Mouse (Mus musculus): ENCODE data around the gene Tmem184c. TPM values are rescaled to one million over a fixed set of nuclear protein-coding genes. Genes with fewer than 3 reads are reported as not detected.

The Tmem184c gene
- total RNA-seq (2021), result 10 to 100 TPM; 27.3 to 28.4 TPM
- long read RNA-seq, experiment 1, transcript Tmem184c-201 (10 exons, 2,678 nt), result major isoform, 18 of 22 reads
- long read RNA-seq, experiment 1, partial matches to known transcripts, result 2 of 22 reads
- long read RNA-seq, experiment 1, other reads (novel, unspliced or antisense), result 2 of 22 reads
- long read RNA-seq, experiment 2, transcript Tmem184c-201 (10 exons, 2,678 nt), result major isoform, 35 of 42 reads
- long read RNA-seq, experiment 2, partial matches to known transcripts, result 4 of 42 reads
- long read RNA-seq, experiment 2, other reads (novel, unspliced or antisense), result 3 of 42 reads

DNA sequence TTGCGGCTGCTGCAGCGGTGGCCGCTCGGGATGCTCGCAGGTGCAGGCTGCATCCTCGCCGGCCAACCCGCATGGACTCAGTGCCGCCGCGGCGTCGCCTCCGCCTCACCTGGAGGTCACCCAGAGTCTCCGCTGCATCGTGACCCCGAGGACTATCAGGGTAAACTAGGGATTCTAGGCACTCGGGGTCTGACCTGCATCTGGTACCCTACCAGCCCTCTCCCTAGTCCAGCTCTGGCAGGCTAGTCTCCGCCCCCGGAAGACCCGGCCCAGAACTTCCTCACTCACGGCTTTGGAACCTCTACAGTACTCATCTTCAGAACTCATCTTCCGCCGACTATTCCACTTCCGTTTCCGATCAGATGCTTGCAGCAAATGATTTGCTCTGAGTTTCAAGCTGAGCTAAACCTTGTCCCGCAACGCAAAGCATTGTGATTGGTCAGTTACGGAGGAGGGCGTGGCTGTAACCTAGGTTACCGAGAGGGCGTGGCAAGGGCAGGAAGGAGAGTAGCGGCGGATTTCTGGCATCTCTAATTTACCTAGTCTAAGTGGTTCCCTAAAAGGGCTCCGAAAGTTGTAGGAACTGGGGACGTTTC lies at the start of gene Tmem184c:
Gene Tmem184c (minus strand): TSS at position 325 of the 596 bp plus-strand sequence.
- peak; percentile 86 to 91 for DNase-seq (ENCODE audit: low spot score in 2 of 2)

DNA sequence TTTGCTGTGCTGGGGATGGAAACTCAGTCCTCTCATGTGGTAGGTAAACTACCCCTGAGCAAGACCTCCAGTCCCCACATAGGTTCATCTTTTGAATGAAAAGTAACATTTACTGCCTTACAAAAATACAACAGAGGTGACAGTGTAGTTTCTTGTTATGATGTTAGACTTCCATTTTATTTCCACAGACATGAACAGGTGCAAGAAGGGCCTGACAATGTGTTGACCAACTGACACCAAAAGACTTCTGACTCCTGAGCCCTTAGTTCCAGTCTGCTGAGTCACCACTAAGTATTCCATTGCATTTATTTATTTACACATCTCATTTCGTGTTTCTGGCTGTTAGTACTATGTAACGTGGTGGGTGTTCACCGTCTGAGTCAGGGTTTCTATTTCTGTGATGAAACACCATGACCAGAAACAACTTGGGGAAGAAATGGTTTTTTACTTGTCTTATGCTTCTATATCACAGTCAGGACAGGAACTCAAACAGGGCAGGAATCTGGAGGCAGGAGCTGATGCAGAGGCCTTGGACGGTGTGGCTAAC lies 49.1 kb upstream of the Tmem184c start:
- no peak for DNase-seq (ENCODE audit: low spot score in 2 of 2)

DNA sequence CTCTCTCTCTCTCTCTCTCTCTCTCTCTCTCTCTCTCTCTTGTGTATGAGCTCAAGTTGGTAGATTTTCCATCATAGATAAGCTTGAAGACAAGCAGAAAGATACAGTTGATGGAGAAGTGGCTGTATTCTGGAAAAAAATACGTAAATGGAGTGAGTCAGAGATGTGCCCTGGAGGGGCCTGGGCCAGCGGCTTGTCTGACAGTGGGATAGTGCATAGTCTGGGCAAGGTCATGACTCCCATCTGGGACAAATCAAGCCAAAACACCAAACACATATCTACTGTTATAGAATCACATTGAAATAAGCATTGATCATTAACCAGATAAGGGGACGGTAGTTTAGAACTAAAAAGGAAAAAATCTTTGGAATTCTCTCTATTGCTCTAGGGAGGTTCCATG lies 47.9 kb upstream of the Tmem184c start:
- DNase-seq (ENCODE audit: low spot score in 2 of 2), result no peak

DNA sequence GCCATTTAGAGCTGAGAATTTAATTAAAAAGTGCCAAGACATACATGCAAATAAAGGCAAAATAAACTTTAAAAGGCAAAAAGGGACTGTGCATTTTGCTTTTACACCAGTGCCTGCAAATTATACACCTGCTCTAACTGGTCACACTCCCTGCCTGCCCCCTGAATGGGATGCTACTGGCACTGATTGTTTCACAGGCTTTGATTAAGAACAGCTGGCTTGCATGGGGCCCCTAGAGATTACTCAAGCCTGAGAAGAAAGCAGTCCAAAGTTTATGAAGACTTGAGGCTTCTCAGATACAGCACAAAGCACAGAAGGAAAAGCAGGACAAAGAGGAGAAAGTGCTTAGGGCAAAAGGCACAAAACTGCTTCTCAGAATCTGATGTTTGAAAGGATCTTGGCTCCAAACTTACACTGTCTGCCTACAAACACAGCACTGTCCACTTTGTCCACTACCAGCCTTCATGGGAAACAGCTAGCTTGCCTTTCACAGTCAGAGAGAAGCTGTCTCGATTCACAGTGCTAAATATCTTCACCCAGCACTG lies 40.2 kb upstream of the Tmem184c start:
- DNase-seq (ENCODE audit: low spot score in 2 of 2), result no peak

DNA sequence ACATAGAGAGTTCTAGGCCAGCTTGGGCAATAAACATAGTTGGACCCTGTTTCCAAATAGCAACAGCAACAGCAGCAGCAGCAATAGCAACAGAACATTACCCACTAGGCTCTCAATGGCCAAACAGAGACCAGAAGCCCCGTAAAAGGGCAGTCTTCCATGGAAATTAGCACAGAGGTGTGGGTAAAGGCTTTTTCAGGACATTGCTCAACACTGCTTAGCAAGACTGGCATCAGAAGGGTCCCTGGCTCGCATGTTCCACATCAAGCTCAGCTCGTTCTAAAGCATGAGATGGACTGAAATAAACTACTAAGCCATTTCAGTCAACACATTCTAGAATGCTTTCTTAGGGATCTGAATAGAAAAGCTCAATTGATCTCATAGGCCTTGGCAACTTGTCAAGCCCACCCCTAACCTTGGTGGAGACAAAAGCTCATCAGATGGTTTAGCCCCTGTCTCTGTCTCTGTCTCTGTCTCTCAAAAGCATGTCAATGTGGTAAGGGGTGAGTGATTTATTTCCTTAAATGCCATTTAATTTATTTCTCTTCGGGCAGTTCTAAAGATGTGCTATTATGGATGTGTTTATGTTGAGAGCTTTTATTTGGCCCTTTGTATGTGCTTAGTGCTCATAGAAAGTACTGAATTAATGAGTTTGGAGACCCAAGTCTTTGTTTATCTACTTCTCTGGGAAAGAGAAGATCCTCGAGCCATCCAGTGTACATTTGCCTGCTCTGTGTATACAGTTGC lies 29.8 kb upstream of the Tmem184c start:
- DNase-seq (ENCODE audit: low spot score in 2 of 2), result no peak

DNA sequence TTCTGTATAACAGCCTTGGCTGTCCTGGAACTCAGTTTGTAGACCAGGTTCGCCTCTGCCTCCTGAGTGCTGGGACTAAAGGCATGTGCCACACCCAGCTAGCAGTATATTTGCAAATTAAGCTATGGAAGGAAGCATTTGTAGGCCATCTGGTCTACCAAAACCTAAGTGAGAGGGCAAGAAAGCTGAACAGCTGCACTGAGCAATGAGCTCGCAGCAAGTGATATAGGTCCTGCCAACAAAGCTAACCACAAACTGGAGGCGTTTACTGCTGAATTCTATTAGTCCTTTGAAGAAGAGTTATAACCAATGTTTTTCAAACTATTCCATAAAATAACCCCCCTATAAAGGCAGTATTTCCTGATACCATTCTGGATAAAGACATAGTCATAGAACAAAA lies 27.1 kb upstream of the Tmem184c start:
- no peak for DNase-seq (ENCODE audit: low spot score in 2 of 2)

DNA sequence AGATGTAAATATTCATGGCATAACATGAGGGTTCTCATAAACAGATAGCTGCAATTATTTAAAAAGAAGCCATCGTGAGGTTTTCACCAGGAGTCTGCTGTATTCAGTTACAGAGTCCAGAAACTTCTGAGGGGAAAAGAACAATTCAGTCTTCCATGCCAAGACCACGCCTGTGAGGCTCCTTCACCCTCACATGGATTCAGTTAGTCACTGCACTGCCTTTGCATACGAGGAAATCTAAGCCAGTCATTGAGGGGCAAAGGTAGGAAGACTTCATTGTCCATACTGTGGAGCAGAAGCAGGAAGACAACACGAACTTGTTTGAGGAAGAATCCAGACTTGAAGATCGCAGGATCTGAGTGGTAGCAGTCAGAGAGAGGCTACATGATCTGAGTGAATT lies 23.5 kb upstream of the Tmem184c start:
- no peak for DNase-seq (ENCODE audit: low spot score in 2 of 2)

DNA sequence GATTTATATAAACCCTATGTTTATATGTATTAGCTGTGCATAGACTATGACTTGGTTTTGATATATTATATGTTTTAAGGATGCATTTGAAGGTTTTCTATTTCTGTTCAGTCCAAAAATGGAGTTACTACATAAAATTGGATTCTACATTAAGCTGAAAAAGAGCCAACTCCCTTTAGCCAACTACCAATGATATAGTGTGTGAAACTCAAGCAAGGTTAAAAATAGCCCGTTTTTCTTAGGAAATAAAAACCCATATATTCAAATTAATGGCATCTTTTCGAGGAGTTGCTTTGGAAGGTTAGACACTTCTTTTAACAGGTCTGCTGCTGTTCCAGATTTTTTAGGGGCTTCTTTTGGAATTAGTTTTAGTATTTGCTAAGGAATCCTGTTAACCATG lies 22.7 kb upstream of the Tmem184c start:
- DNase-seq (ENCODE audit: low spot score in 2 of 2), result no peak

DNA sequence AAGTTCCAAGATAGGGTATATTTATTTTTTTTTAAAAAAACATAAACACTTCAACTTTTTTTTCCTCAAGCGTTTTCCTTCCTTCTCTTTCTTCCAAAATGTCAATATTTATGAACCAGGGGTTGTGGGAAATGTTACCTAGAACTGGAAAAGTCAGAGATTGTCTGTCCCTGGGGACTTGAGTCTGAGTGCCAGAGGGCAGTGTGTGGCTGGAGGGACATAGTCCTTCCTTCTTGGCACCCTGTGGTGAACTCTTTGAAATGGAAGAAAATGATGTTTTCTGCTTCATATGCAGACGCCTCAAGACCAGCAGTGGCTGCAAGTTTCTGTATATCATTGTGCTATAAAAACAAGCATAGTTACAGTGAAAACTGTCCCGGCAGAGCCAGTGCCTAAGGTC lies 20.2 kb upstream of the Tmem184c start:
- DNase-seq (ENCODE audit: low spot score in 2 of 2), result no peak

DNA sequence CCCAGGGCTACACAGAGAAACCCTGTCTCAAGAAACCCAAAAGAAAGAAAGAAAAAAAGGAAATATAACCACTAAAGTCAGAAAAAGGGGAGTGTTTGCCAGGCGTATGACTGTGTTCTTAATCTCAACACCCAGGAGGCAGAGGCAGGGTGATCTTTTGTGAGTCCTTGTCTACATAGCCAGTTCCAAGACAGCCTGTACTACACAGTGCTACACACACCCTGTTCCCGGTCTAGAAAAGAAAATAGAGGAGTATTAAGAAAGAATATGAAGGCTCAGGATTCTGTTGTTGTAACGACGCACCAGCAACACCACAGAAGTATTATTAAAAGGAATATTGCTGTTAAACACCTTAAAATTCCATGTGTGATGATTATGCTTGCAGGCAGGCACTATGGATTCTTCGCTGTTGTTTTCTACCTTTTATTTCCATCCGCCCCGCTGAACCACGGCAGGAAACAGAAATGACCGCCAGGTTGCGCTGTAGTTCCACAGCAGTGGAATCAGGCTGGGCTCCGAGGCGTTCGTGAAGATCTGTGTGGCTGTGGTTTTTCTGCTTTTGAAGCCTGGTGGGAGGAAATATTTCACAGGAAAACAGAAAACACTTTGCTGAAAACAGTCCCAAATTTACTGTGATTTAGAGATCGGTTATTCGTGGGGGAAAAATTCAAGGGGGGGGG lies 19.5 kb upstream of the Tmem184c start:
- DNase-seq (ENCODE audit: low spot score in 2 of 2), result peak; percentile 69 to 74

DNA sequence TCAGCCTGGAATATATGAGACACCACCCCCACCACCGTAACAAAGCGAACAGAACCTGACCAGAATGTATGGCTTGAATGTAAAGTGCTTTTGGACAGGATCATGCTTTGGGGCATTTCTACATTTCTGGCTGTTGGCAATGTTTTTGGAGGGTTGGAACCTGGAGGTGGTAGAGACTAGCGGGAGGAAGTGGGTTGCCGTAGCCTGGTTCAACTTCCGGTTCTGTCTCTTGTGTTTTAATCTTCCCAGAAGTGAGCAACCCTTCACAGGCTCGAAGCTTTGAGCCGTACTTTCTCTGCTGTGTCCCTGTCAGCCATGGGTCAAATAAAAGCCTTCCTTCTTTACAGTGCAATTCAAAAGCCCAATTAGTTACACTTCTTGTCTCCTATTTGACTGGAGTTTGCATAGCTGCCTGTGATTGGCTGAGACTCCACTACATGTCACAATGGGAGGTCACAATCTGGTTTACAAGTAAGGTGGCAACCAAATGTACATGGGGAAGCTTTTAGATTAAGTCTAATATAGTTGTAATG lies 13.2 kb upstream of the Tmem184c start:
- DNase-seq (ENCODE audit: low spot score in 2 of 2), result no peak

DNA sequence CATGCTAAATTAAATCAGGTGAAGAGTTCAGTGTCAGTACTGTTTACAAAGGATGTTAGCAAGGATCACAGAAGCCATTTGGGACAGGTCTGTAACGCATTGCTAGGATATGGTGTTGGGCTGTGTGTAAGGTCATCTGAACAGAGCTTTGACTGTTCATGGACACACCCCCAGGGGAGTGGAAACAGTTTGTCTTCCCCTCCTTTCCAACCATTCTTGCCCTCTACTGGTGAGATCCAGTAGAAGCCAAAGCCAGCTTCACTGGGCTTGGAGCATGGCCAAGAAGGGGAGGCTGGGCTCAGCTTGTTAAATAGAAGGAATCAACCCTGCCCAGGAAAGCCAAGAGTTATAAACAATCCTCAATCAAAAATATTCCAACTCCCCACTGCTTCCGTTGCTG lies 7.4 kb upstream of the Tmem184c start:
- DNase-seq (ENCODE audit: low spot score in 2 of 2), result peak; percentile 14 to 16

DNA sequence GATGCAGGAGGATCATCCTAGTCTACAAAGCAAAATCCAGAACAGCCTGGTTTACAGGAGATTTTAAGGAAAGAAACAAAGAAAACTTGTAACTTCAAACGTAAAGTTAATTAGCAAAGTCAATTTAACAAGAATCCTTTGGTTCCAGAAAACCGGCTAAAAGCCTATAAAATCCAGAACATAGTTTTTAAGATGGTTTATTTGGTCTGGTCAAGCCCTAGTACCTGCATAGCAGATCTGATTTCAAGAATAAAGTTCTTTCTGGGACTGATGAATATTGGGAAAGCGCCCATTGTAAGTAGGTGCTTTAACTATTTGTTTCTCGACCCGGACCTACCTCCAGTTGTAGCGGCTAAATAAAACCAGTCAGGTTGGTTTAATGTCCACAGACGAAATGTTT lies 877 bp downstream of the Tmem184c start:
- no peak for DNase-seq (ENCODE audit: low spot score in 2 of 2)

DNA sequence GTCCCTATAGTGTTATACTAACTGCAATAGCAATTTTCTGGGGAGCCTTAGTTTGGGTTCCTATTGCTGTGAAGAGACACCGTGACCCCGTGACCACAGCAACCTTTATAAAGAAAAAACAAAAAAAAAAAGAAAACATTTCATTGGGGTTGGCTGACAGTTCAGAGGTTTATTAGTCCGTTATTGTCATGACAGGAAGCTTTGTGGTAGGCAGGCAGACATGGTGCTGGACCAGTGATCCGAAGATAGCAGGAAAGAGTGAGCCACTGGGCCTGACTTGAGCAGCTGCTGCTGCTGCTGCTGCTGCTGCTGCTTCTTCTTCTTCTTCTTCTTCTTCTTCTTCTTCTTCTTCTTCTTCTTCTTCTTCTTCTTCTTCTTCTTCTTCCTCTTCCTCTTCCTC lies 26.3 kb downstream of the Tmem184c start:
- DNase-seq (ENCODE audit: low spot score in 2 of 2), result no peak

DNA sequence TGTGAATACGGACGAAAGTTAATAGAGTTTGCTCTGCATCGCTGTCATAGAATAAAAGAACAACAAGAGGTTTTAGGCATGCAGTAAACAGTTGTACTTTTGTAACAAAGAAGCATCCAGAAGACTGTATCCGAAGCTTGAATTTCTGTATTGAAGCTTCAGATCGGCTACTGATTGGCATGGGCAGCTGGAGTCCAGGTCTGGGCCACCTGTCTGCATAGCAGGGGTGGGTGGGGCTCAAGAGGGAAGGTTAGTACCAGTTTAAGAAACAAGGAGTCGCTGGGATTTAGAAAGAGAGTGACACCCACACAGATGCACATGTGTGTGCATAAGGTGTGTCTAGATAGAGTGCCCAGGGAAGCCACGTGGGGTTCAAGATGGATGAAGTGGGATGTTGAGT lies 32.8 kb downstream of the Tmem184c start:
- no peak for DNase-seq (ENCODE audit: low spot score in 2 of 2)

DNA sequence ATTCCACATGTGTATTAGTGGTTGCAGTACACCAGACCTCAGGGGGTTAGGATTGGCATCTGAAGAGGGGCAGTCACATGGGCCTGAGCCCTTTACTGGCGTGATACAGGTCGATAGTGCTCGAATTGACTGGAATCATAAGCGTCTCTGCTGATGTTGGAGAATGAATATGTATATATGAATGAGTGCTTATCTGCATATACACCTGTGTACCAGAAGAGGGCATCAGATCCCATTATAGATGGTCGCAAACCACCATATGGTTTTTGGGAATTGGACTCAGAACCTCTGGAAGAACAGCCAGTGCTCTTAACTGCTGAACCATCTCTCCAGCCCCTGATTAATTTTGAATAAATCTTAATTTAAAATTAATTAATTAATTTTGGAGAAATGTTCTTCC lies 36.3 kb downstream of the Tmem184c start:
- no peak for DNase-seq (ENCODE audit: low spot score in 2 of 2)

DNA sequence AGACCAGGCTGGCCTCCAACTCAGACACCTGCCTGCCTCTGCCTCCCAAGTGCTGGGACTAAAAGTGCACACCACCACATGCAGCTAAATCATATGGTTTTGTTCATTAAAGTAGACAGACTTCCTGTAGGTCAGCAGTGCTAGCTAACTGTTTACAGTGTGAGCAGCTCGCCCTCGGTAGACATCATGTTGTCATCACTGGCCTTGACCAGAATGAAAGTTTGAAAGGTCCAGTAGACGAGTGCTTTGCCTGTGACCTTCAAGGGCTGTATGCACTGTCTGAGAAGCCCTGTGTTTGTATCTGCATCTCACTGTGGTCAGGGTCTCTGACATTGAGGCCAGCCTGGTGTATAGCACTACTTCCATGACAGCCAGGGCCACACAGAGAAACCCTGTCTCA lies 49.1 kb downstream of the Tmem184c start:
- no peak for DNase-seq (ENCODE audit: low spot score in 2 of 2)

DNA sequence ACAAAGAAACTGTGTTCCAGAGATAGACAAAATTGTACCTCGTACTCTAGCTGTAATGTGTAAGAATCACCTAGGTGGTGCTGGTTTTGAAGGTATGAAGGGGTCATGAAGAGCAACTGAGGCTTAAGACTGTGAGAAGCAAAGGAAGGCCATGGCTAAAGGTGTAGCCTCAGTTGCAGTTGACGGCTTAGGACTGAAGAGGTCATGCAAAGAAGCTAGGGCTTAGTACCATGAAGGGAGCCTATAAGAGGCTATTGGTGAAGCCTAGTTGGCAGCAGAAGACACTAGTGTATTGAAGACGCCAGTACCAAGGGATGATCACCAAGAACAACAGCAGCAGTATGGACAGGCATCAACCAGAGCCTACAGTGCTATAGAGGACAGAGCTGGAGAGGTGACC lies 58.0 kb downstream of the Tmem184c start:
- DNase-seq (ENCODE audit: low spot score in 2 of 2), result no peak

DNA sequence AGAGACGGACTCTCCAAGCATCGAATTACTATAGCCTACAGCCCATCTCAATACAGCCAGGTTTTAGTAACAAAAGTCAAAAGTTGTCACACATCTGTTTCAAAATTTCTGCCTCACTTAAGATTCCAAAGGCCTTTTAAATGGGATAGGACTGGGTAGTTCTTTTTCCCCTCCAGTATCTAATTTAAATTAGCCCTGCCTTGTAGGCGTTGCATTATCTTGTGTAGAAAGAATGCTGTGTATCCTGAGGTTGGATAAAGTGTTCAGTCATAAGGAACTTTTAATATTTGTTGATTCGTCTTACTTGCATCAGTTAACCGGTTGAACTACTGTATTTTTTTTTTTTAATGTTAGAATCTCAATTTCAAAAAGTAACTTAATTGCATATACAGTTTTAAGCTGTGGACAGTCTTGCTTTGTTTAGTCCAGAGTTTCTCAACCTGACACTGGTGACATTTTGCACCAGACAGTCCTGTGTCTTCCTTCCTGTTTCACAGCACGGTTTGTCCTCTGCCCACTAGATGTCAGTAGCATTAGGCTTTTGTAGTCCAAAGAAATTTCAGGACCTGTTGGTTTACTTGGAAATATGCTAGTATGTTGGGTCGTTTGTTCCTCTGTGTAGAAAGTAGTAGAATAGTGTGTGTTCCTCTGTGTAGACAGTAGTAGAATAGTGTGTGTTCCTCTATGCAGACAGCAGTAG lies 60.5 kb downstream of the Tmem184c start:
- DNase-seq (ENCODE audit: low spot score in 2 of 2), result no peak

DNA sequence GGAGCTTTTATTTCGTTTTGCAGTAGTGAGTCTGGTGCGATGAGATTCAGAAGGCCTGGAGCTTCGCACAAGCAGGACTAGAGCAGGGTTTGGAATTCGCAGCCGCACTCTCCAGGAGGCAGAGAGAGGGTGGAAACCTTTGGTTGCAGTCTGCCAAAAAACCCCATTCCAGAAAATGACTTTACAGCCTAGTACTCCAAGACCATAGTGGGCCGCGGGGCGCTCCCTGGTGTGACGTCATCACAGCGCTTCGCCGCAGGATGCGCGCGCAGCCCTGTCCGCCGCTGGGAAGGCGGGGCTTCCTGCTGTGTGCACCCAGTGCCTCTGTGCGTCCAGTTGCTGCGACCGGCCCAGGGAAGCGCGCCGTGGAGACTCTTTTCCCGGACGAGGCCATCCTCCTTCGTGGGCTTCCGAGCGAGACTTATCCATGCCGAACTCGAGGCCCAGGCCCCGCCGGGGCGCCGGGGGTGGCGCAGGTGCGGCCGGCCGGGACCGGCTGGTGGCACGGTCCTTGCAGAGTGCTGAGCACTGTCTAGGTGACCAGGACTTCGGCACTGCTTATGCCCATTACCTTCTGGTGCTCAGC lies 61.3 kb downstream of the Tmem184c start, which contains the start of gene Prmt9:
Gene Prmt9 (plus strand): TSS at position 277 of the 586 bp plus-strand sequence.
- peak; percentile 84 to 89 for DNase-seq (ENCODE audit: low spot score in 2 of 2)
